In genomic region chr8:77478155-77478912, GRCm38 (mm10) we compare ENCODE assay signal across 12 mouse cellular contexts. TPM values are rescaled to one million over a fixed set of nuclear protein-coding genes. Genes with fewer than 3 reads are reported as not detected.
DNase-seq lines count a peak whose midpoint lies in the region; ATAC-seq lines count a peak whose summit lies in the region.
"Had no signal": no experiment of that assay in that cellular context is flagged by ENCODE, and none has a peak within 500 bp of the region (broad histone marks: within the 10 kb centered on the region; RNA-seq: fewer than 3 reads in every experiment).

No protein-coding gene starts in this region.

- no peak overlapping the region for H3K9ac ChIP-seq in kidney, embryonic 15.5 days
- H3K9ac ChIP-seq in intestine, embryonic 14.5 days (ENCODE audit: low read length), result no peak overlapping the region
- H3K9ac ChIP-seq in forebrain, embryonic 15.5 days (replicated peaks), result no peak overlapping the region
- H3K9ac ChIP-seq: limb, embryonic 13.5 days had no signal

- H3K36me3 ChIP-seq in kidney, embryonic 15.5 days, result no peaks in the 10 kb centered on the region
- H3K36me3 ChIP-seq in intestine, embryonic 14.5 days (ENCODE audit: control insufficient read depth, insufficient read depth, low read length), result no peaks in the 10 kb centered on the region
- no peaks in the 10 kb centered on the region for H3K36me3 ChIP-seq in forebrain, embryonic 15.5 days
- H3K36me3 ChIP-seq: limb, embryonic 13.5 days had no signal

- DNase-seq in adrenal gland, adult (ENCODE audit: inconsistent age in 2 of 2, low spot score in 1 of 2), result peak; percentile 21 to 72
- no peak for DNase-seq in adrenal gland, postnatal 10 days
- no peak for DNase-seq in kidney, adult 18-20 months
- no peak for DNase-seq in intestine, embryonic 14.5 days (ENCODE audit: low spot score)
- DNase-seq in frontal cortex, adult 2 months (ENCODE audit: extremely low spot score in 1 of 2, low spot score in 1 of 2), result no peak
- DNase-seq: cerebellum, postnatal 36 days; right cerebral cortex, postnatal 25 days; thymus, adult 18-20 months had no signal

- no peak overlapping the region for H3K4me2 ChIP-seq in kidney, embryonic 15.5 days
- no peak overlapping the region for H3K4me2 ChIP-seq in intestine, embryonic 14.5 days (ENCODE audit: low read length)
- H3K4me2 ChIP-seq in forebrain, embryonic 15.5 days (replicated peaks), result no peak overlapping the region
- H3K4me2 ChIP-seq: limb, embryonic 13.5 days had no signal

- peak overlapping the region; percentile 48; the same call in 1 of the 2 replicates for H3K27ac ChIP-seq in kidney, embryonic 15.5 days
- H3K27ac ChIP-seq in intestine, embryonic 14.5 days (ENCODE audit: low read depth), result peak overlapping the region; percentile 38; the same call in 1 of the 2 replicates
- no peak overlapping the region for H3K27ac ChIP-seq in forebrain, embryonic 15.5 days (replicated peaks)
- H3K27ac ChIP-seq: limb, embryonic 13.5 days had no signal

- H3K27me3 ChIP-seq in kidney, embryonic 15.5 days, result no peaks in the 10 kb centered on the region
- no peaks in the 10 kb centered on the region for H3K27me3 ChIP-seq in intestine, embryonic 14.5 days (replicated peaks; ENCODE audit: control insufficient read depth, insufficient read depth, low read length)
- no peaks in the 10 kb centered on the region for H3K27me3 ChIP-seq in forebrain, embryonic 15.5 days
- H3K27me3 ChIP-seq: limb, embryonic 13.5 days had no signal

- H3K4me1 ChIP-seq in kidney, embryonic 15.5 days, result peaks cover 47% of the 10 kb centered on the region
- peaks cover 36% of the 10 kb centered on the region for H3K4me1 ChIP-seq in intestine, embryonic 14.5 days (replicated peaks; ENCODE audit: control insufficient read depth, insufficient read depth, low read length)
- H3K4me1 ChIP-seq in forebrain, embryonic 15.5 days, result no peaks in the 10 kb centered on the region

- no peaks in the 10 kb centered on the region for H3K9me3 ChIP-seq in kidney, embryonic 15.5 days (replicated peaks)
- no peaks in the 10 kb centered on the region for H3K9me3 ChIP-seq in intestine, embryonic 14.5 days (ENCODE audit: control insufficient read depth, low read length)
- H3K9me3 ChIP-seq in forebrain, embryonic 15.5 days, result no peaks in the 10 kb centered on the region
- H3K9me3 ChIP-seq: limb, embryonic 13.5 days had no signal

- peak; percentile 8; the same call in 1 of the 2 replicates for ATAC-seq in kidney, embryonic 15.5 days (replicated peaks; ENCODE audit: low FRiP score)
- peak; percentile 34; the same call in 1 of the 2 replicates for ATAC-seq in intestine, embryonic 14.5 days (replicated peaks; ENCODE audit: low FRiP score, low TSS enrichment, low read depth)
- ATAC-seq in megakaryocyte, adult 5-6 weeks (ENCODE audit: poor library complexity, severe bottlenecking), result peak; percentile 42
- ATAC-seq in forebrain, embryonic 15.5 days (replicated peaks), result no peak

- H3K4me3 ChIP-seq in kidney, embryonic 15.5 days (replicated peaks), result no peak overlapping the region
- no peak overlapping the region for H3K4me3 ChIP-seq in intestine, embryonic 14.5 days (ENCODE audit: low read depth, low read length)
- H3K4me3 ChIP-seq in forebrain, embryonic 15.5 days, result no peak overlapping the region
- H3K4me3 ChIP-seq: limb, embryonic 13.5 days had no signal

- WGBS in kidney, embryonic 15.5 days, result 69% methylated on average over 12 of the region's 12 CpGs
- 63% methylated on average over 12 of the region's 12 CpGs for WGBS in intestine, embryonic 14.5 days
- WGBS in forebrain, embryonic 15.5 days, result 84% methylated on average over 12 of the region's 12 CpGs

RNA-seq across cellular contexts. Expression of gene Arhgap10, which starts 39.4 kb away (rescaled TPM):
- 10 to 100 TPM; 20.9 to 29.4 TPM for total RNA-seq in adrenal gland, postnatal 10 days (2021)
- polyA plus RNA-seq in kidney, embryonic 15.5 days (2015; fragmentation: Nextera tagmentation; extraction: Ambion mirVana), result 31.1 and 34.1 TPM in 2 replicates
- 33.6 and 37.0 TPM in 2 replicates for polyA plus RNA-seq in intestine, embryonic 14.5 days (2014; fragmentation: Nextera tagmentation; extraction: Ambion mirVana)
- 3.9 and 5.2 TPM in 2 replicates for total RNA-seq in megakaryocyte, adult 5-6 weeks (2015)
- total RNA-seq in megakaryocyte, adult 5-6 weeks (2017), result 7.7 and 11.7 TPM in 2 replicates
- 17.4 and 19.2 TPM in 2 replicates for polyA plus RNA-seq in frontal cortex, adult 2 months (2012; rRNA removed)
- polyA plus RNA-seq in forebrain, embryonic 15.5 days (2015; fragmentation: Nextera tagmentation; extraction: Ambion mirVana), result 3.8 and 4.2 TPM in 2 replicates

Comparison
In these comparisons a context has a peak if more than half of its experiments do, and no peak if none do; other contexts are left out.
1. DNase-seq: peak in adrenal gland, adult (2 of 2); none in adrenal gland, postnatal 10 days (single experiment), kidney, adult 18-20 months (single experiment), intestine, embryonic 14.5 days (single experiment) and frontal cortex, adult 2 months (0 of 2).